Mouse (Mus musculus): ENCODE measurements at regions not wholly inside any gene's neighbourhood (a gene's known extent, or its start where the extent isn't known, plus 50 kb on each side); places are given as distances from the start of the nearest gene placed in this dataset.
"Not testable (repeated sequence)": the region's sequence is repeated elsewhere in the genome, so short reads cannot be mapped to it uniquely, and the experiment has no call there.

DNA sequence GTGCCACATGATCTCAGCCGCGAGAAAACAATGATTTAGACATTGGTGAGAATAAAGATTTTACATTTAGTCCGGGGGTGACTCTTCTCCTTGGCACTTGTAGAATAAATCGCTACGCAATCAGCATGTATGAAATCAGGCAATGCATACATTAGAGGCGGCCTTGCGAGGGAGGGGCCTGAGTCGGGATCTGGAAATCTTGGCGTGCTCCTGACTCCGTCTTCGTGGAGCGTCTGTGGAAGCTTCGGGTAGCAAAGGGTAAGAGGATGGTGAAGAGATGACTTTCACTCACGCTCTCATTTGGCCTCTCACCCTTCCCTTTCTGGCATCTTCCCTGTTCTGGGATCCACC lies 167.1 kb downstream of the Nkx6-1 start:
- no peak for DNase-seq (ENCODE audit: low spot score)

- no peak for DNase-seq (ENCODE audit: low spot score)
Observed at GRCm38 (mm10) chr5:101496924-101497697, 167.7 kb downstream of the Nkx6-1 start.

GRCm38 (mm10) chr5:101496161-101496560 lies 168.6 kb downstream of the Nkx6-1 start:
- DNase-seq (ENCODE audit: low spot score): no peak

DNA sequence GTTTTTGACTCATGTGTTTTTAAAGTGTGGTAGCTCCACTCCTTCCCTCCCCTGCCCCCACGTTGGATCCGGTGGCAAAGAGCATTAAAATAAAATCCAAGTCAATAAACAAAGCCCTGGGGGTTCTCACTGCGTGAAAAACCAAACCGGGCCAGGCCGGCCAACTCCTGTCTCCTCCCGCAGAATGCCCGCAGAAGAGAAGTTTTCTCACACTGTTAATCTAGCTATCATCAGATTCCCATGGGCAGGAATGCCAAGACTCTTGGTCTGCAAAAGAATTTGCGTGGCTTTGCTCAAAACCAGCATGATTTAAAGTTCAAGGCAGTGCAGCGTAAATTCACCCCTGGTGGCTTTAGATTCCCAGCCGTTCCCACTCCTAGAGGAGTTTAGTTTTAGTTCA lies 219.0 kb downstream of the Nkx6-1 start:
- DNase-seq (ENCODE audit: low spot score): no peak

DNA sequence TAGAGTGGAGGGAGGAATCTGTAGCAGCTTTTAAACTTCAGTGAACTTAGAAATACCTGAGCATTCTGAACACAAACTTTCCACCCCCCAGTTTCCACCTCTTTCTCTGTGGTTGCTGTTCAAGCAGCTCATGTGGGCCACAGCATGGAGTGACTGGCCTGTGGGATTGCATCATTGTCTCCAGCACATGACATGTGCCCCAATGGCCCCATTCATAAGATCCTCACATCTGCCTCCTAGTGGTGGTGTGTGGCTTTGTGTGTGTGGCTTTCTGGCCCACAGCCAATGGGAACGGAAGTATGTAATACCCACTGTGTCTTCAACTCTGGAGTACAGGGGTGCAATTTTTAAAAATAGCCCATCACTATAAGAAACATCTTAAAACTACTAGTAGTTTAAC lies 223.0 kb downstream of the Nkx6-1 start:
- DNase-seq (ENCODE audit: low spot score): no peak

DNA sequence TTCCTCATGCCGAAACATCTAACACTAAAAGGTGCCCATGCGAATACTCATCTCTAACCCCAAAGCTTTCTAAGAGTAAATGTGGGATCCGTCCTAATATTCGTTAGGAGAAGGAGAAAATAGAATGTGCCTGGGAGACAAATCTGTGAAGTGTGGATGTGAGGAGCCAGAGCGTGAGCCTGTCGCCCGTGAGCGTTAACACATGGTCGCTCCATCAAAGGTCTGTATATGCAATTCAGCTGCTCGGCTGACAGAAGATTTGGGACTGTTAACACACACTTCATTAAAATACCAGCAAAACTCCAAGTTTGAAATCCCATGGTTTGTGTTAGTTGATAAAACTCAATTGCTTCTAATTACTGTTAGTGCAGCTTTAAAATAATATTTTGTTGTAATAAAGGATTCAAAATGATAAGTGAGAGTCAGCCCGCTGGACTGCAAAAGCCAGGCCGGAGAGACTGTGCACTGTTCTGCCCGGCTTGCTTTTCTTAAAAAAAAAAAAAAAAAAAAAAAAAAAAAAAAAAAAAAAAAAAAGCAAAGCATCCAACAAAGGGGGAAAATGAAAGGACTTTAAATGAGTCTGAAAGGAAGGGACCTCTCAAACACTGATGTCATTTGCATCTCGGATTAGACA lies 227.0 kb downstream of the Nkx6-1 start:
- DNase-seq (ENCODE audit: low spot score): no peak

GRCm38 (mm10) chr5:101426067-101426771 lies 238.6 kb downstream of the Nkx6-1 start:
- no peak for DNase-seq (ENCODE audit: low spot score)

DNA sequence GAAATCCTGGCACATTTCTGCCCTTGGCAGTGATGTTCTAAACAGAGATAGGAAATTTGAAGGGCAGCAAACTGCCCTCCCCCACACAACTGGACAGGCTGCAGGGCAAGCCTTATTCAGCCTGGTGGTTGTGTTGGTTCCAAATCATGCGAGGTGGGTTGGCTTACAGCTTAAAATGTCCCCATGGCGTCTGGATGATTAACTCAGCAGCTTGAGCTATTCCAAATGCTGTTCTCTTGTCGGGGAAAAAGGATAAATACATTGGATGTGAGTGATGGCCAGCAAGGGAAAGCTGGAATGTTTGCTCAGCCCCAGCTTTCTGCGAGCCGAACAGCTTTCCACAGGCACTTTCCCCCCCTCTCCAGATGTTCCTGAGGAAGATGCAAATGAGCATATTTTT lies 280.5 kb downstream of the Nkx6-1 start:
- no peak for DNase-seq (ENCODE audit: low spot score)

GRCm38 (mm10) chr5:101381361-101381760 lies 283.4 kb downstream of the Nkx6-1 start:
- DNase-seq (ENCODE audit: low spot score): no peak

DNA sequence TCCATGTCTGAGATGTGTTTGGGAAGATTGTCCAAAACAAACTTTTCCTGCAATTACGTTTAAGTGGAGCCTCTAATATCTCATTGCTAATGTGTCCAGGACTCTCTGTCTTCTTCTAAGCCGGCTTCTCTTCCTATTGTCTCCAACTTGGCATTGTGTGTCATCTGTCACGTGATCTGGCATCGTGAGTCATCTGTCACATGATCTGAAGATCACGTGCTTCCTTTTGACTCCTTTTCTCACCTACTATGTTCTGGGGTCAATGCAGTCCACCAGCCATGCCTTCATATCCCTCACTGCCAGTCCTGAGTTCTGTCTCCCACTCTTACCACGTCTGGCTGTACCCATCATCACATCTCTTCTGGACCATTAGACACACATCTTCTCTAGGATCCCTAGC lies 288.1 kb downstream of the Nkx6-1 start:
- no peak for DNase-seq (ENCODE audit: low spot score)

DNA sequence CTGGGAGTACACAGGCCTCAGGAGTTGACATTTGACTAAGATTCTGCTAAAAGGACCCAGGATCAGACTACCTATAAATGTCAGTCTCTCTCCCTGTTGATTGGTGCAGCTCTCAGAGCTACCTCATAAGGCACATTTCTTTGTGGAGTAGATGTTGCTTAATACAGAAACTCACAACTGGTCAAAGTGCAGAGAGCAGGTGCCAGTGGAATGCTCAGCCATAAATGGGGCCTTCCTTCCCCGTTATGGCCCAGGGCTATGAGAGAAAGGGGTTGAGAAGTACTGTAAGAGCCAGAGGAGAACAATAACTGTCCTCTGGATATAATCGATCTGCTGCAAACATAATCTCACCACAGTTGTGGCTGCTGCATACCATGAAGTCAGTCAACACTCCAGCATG lies 290.7 kb downstream of the Nkx6-1 start:
- no peak for DNase-seq (ENCODE audit: low spot score)

DNA sequence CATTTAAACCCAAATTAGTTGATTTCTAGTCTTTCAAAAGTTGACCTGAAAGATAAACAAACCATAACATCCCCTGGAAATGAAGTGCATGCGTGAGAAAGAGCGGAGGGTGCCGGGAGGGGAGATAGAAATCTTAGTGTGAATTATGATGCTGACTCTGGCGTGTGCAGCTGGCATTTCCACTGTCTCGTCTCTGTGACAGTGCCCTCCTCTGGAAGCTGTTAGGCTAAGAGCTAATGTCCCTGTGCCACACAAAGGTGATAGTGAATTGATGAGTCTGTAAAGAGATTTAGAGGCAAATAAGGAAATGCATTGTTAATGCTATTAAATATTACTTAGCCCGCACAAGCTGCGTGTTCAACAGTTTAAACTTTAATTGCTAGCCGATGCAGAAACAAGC lies 292.6 kb downstream of the Nkx6-1 start:
- no peak for DNase-seq (ENCODE audit: low spot score)

DNA sequence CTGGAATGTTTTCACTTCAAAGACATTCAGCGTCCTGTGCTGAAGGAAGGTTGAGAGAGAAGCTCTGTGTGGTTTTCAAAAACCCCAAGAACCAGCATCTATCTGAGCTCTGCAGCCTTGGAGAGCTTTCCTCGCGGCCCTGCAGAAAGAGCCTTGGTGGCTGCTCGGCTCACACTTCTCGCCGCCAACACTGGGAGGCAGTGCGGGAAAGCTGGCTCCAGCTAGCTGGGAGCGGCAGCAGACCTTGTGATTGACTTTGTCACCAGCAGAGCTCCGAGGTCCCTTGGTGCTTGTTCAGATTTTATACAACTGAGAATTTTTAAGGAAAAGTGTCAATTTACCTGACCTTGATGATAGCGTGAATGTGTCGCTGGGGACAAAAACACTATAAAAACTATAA lies 299.4 kb downstream of the Nkx6-1 start:
- peak; percentile 25 for DNase-seq (ENCODE audit: low spot score)

GRCm38 (mm10) chr5:101359986-101360385 lies 304.8 kb downstream of the Nkx6-1 start:
- DNase-seq (ENCODE audit: low spot score): no peak

- no peak for DNase-seq (ENCODE audit: low spot score)
Observed at GRCm38 (mm10) chr5:101345406-101345805, 319.4 kb downstream of the Nkx6-1 start.

DNA sequence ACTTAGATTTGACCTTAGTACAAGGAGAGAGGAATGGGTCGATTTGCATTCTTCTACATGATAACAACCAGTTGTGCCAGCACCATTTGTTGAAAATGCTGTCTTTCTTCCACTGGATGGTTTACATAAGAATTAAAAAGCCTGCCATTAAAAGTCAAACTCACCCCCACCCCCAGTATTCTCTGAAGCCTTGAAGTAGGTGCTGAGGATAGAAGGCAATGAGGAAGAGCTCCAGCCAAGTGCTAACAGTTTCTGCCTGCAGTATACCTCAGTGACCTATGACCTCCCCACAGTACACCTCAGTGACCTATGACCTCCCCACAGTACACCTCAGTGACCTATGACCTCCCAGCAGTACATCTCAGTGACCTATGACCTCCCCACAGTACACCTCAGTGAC lies 328.4 kb downstream of the Nkx6-1 start:
- DNase-seq (ENCODE audit: low spot score): not testable (repeated sequence)

DNA sequence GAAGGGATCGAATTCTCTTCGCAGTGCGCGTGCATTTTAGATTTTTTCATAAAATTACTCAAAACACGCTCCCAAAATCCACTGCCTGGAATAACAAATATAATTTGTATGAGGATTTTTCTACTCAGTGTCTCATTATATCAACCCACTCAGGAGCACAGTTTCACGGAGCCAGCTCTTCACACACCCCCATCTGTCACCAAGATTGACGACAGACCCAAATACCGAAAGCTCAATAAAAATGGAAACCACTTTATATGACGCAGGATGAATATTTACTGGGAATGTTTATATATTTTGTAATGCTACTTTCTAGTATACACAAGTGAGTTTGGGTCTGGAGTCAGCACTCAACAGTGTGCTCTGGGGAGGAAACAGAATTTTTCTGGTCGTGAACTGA lies 333.0 kb downstream of the Nkx6-1 start:
- no peak for DNase-seq (ENCODE audit: low spot score)

GRCm38 (mm10) chr5:101326122-101326521 lies 338.7 kb downstream of the Nkx6-1 start:
- DNase-seq (ENCODE audit: low spot score): no peak

DNA sequence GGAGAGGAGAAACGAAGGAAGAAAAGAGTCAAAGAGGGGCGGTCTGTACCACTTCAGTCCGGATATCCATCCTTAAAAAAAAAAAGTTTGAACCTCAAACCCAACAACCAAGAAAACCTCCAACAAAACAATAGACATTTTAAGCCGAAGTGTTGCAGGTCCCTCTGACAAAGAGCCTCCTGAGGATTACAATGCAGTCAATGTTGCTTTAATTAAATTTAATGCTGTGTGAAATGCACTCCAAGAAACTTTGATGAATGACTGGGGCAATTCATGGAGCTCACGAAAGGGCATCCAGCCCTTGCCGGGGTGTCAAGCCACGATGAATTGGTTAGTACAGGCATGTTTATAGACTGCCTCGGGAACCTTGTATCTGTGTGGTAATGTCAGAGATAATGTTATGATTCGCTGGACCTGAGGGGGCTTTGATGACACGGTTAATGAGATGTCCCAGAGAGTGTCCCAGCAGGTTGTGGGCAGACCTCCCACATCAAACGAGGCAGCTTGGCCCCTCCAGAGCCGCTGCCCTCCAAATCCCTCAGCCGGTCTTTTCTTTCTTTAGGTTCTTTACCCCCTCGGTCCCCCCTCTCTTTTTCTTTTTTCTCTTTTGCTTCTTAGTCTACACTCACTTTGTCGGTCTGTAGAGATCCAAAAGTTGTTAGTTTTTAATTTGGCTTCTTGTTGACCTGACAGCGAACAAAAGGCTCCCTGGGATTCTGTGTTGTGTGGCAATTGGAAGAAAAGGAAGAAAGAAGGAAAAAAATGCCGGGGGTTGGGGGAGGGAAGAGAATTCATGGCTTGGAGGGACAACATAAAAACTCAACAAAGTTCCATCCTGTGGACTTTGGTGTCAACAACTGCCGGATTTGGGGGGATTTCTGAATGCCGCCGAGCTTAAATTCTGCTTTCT lies 341.5 kb downstream of the Nkx6-1 start:
- no peak for DNase-seq (ENCODE audit: low spot score)

DNA sequence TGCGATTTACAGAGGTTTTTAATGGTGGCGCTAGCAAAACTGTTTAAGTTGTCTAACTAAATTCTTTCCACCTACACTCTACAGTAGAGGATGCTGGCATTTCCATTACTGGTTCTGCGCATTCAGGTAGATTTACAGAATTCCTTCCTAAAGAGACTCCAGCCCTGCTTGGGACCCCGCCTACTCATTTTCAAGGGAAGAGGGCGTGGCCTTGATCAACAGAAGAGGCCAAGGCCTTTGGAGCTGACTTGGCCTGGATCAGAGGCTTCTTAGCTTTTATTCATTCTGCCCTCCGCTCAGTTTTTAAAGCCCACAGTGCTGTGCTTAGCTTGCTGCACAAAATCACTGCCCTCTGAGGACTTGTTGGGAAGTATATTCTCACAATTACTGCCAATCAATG lies 364.8 kb downstream of the Nkx6-1 start:
- DNase-seq (ENCODE audit: low spot score): no peak

GRCm38 (mm10) chr5:101298411-101298810 lies 366.4 kb downstream of the Nkx6-1 start:
- DNase-seq (ENCODE audit: low spot score): no peak

DNA sequence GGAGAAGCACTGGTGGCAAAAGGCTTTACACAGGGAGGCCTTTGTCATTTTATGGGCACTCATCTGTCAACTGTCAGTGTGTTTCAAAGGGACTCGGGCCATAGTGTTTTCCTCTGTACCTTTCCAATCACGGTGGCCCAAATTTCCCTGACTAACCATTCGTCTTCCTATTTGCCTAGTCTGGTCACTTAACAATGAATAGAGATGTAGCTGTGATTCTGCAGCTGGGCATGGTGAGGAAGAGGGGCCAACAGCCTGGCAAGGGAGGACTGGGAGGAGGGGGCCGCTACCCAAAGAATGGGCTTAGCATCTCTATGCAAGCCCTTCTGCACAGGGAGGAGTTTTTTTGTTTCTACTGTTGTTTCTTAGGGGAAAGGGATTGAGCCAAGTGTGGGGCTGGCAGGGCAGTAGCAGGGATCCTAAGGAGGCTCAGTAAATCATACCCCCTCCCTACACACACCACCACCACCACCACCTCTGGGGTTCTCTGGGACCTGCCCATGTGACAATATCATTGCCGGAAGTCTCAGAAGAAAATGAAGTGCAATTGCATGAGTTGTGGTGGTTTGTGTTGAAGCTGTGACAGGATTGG lies 367.2 kb downstream of the Nkx6-1 start:
- DNase-seq (ENCODE audit: low spot score): no peak

All from ovary, postnatal 36 days (tissue).